Mouse (Mus musculus) telencephalon, adult 2 months (tissue): ENCODE measurements around the gene Smyd3.

ENCODE experiments used
- DNase-seq: peaks from one replicate; pipeline ENCODE4 v3.0.0-alpha.2; 2011; ENCODE audit warnings: low read depth, low spot score

Gene Smyd3

GRCm38 (mm10) chr1:179236217-179236840 is 281.5 kb downstream of the Smyd3 start:
- DNase-seq: no peak

GRCm38 (mm10) chr1:179231777-179232661 is 285.8 kb downstream of the Smyd3 start:
- DNase-seq: peak; percentile 54

- no peak for DNase-seq
These were observed 288.3 kb downstream of the Smyd3 start for GRCm38 (mm10) chr1:179229515-179229914.

- DNase-seq: no peak
These were observed 297.6 kb downstream of the Smyd3 start for GRCm38 (mm10) chr1:179220290-179220689.

- DNase-seq: no peak
These were observed 299.8 kb downstream of the Smyd3 start for GRCm38 (mm10) chr1:179218061-179218460.

GRCm38 (mm10) chr1:179217036-179217435 is 300.8 kb downstream of the Smyd3 start:
- DNase-seq: no peak

GRCm38 (mm10) chr1:179213381-179213780 is 304.5 kb downstream of the Smyd3 start:
- no peak for DNase-seq

- DNase-seq: no peak
These were observed 305.5 kb downstream of the Smyd3 start for GRCm38 (mm10) chr1:179212295-179212694.

- no peak for DNase-seq
These were observed 306.5 kb downstream of the Smyd3 start for GRCm38 (mm10) chr1:179211313-179211712.

- DNase-seq: no peak
These were observed 309.8 kb downstream of the Smyd3 start for GRCm38 (mm10) chr1:179207846-179208595.

GRCm38 (mm10) chr1:179207180-179207741 is 310.6 kb downstream of the Smyd3 start:
- DNase-seq: no peak

- DNase-seq: no peak
These were observed 319.2 kb downstream of the Smyd3 start for GRCm38 (mm10) chr1:179198517-179199200.

- DNase-seq: no peak
These were observed 319.9 kb downstream of the Smyd3 start for GRCm38 (mm10) chr1:179197821-179198516.

- DNase-seq: no peak
These were observed 320.7 kb downstream of the Smyd3 start for GRCm38 (mm10) chr1:179197156-179197555.

- no peak for DNase-seq
These were observed 321.4 kb downstream of the Smyd3 start for GRCm38 (mm10) chr1:179196422-179196821.

GRCm38 (mm10) chr1:179192781-179193180 is 325.1 kb downstream of the Smyd3 start:
- DNase-seq: no peak

- no peak for DNase-seq
These were observed 327.0 kb downstream of the Smyd3 start for GRCm38 (mm10) chr1:179190837-179191236.

- no peak for DNase-seq
These were observed 330.7 kb downstream of the Smyd3 start for GRCm38 (mm10) chr1:179187171-179187570.

GRCm38 (mm10) chr1:179184631-179185030 is 333.2 kb downstream of the Smyd3 start:
- peak; percentile 12 for DNase-seq

GRCm38 (mm10) chr1:179183499-179183898 is 334.3 kb downstream of the Smyd3 start:
- DNase-seq: no peak

- no peak for DNase-seq
These were observed 337.3 kb downstream of the Smyd3 start for GRCm38 (mm10) chr1:179180546-179180945.
